Mouse (Mus musculus) forebrain, embryonic 16.5 days (tissue): ENCODE measurements around the gene Sema3b. TPM values are rescaled to one million over a fixed set of nuclear protein-coding genes. Genes with fewer than 3 reads are reported as not detected.

Experiments used
- ATAC-seq: fragments of 200-750 bp; cut with Nextera tagmentation; 2 replicates; pipeline ENCODE4 v1.8.0; 2017; ENCODE audit warnings: mild to moderate bottlenecking, moderate library complexity
- H3K27ac ChIP-seq: fragments of 300-500 bp; sonication (generic); 2 replicates; pipeline ENCODE4 v1.5.1; 2014; ENCODE audit warnings: low read length, control low read depth
- H3K27me3 ChIP-seq: fragments of 300-500 bp; sonication (generic); replicated peaks from 2 replicates; pipeline ENCODE4 v1.6.1; 2014; ENCODE audit warnings: low read length; ENCODE audit not compliant: control insufficient read depth, insufficient read depth
- H3K36me3 ChIP-seq: fragments of 300-500 bp; sonication (generic); 2 replicates; pipeline ENCODE4 v1.6.1; 2014; ENCODE audit not compliant: control insufficient read depth, insufficient read depth
- H3K4me1 ChIP-seq: fragments of 300-500 bp; sonication (generic); replicated peaks from 2 replicates; pipeline ENCODE4 v1.6.1; 2014; ENCODE audit warnings: low read length; ENCODE audit not compliant: control insufficient read depth, insufficient read depth
- H3K4me2 ChIP-seq: fragments of 300-500 bp; sonication (generic); 2 replicates; pipeline ENCODE4 v1.6.1; 2014; ENCODE audit warnings: mild to moderate bottlenecking, low read length, control low read depth
- H3K4me3 ChIP-seq: fragments of 300-500 bp; sonication (generic); replicated peaks from 2 replicates; pipeline ENCODE4 v1.5.1; 2014; ENCODE audit warnings: mild to moderate bottlenecking, low read length, control low read depth
- H3K9ac ChIP-seq: fragments of 300-500 bp; sonication (generic); replicated peaks from 2 replicates; pipeline ENCODE4 v1.6.1; 2014; ENCODE audit warnings: low read depth, low read length, control low read depth
- H3K9me3 ChIP-seq: fragments of 300-500 bp; sonication (generic); 2 replicates; pipeline ENCODE4 v1.6.1; 2016; ENCODE audit warnings: low read length; ENCODE audit not compliant: control insufficient read depth
- WGBS: fragments of 180-500 bp; shearing (Covaris S2); extraction: QIAGEN DNeasy Blood & Tissue Kit; methylation state at CpG from one replicate; pipeline ENCODE4 v1.1.7; 2014; 5-methylcytosine and 5-hydroxymethylcytosine counted together
- polyA plus RNA-seq: library from polyadenylated mRNA; unstranded; fragments of >200 nt; fragmentation: Nextera tagmentation; extraction: Ambion mirVana; gene quantifications from 2 replicates; pipeline ENCODE4 v1.2.1, GENCODE M21; 2015

The Sema3b gene
- polyA plus RNA-seq, 1 experiment from 2014 or later, result 3.0 TPM

GRCm38 (mm10) chr9:107556346-107556745 lies 52.7 kb downstream of the Sema3b start:
- no peak overlapping the region for H3K4me2 ChIP-seq
- H3K27ac ChIP-seq, result no peak overlapping the region
- H3K9ac ChIP-seq, result no peak overlapping the region
- H3K4me1 ChIP-seq, result peaks cover 35% of the 10 kb centered on the region
- H3K9me3 ChIP-seq, result no peaks in the 10 kb centered on the region
- WGBS, result 84% methylated on average over 3 of the region's 3 CpGs
- H3K4me3 ChIP-seq, result no peak overlapping the region
- H3K27me3 ChIP-seq, result peaks cover 13% of the 10 kb centered on the region
- ATAC-seq, result no peak
- peaks cover 30% of the 10 kb centered on the region for H3K36me3 ChIP-seq

DNA sequence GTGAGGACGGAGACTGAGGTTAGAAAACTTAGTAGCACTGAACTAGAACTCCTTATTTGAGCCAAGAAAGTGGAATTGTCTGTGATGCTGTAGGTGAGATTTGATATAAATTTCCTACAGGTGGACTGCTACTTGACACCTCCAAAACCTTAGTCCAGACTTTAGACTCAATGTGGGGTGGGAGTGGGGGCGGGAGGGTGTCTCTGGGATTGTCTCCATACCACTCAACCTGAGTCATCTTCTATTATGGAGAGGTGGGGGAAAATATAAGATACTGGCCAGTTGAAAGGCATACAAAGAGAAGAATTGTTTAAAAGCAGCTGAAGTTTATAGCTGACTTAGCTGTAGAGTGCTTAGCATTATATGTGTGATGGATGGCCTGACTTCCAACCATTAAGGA lies 53.3 kb downstream of the Sema3b start:
- H3K4me3 ChIP-seq, result peak overlapping the region; percentile 86
- ATAC-seq, result no peak
- peaks cover 18% of the 10 kb centered on the region for H3K27me3 ChIP-seq
- H3K36me3 ChIP-seq, result peaks cover 28% of the 10 kb centered on the region
- peak overlapping the region; percentile 86 for H3K9ac ChIP-seq
- no peak overlapping the region for H3K27ac ChIP-seq
- 45% methylated on average over 2 of the region's 2 CpGs for WGBS
- H3K9me3 ChIP-seq, result no peaks in the 10 kb centered on the region
- peaks cover 41% of the 10 kb centered on the region for H3K4me1 ChIP-seq
- peak overlapping the region; percentile 97 for H3K4me2 ChIP-seq

GRCm38 (mm10) chr9:107555031-107555457 lies 54.0 kb downstream of the Sema3b start:
- peak overlapping the region; percentile 88 for H3K27ac ChIP-seq
- peaks cover 41% of the 10 kb centered on the region for H3K4me1 ChIP-seq
- peaks cover 24% of the 10 kb centered on the region for H3K27me3 ChIP-seq
- H3K36me3 ChIP-seq, result peaks cover 28% of the 10 kb centered on the region
- H3K9me3 ChIP-seq, result no peaks in the 10 kb centered on the region
- peak overlapping the region; percentile 86 for H3K4me3 ChIP-seq
- under 1% methylated on average over 23 of the region's 23 CpGs for WGBS
- peak; percentile 24 for ATAC-seq
- H3K4me2 ChIP-seq, result peak overlapping the region; percentile 97
- H3K9ac ChIP-seq, result peak overlapping the region; percentile 86

GRCm38 (mm10) chr9:107554319-107554825 lies 54.7 kb downstream of the Sema3b start:
- Histone ChIP-seq H3K27ac (peak overlapping the region; percentile 88), H3K36me3 (peaks cover 21% of the 10 kb centered on the region), H3K4me2 (peak overlapping the region; percentile 97), H3K4me1 (peaks cover 41% of the 10 kb centered on the region), H3K9ac (peak overlapping the region; percentile 86), H3K27me3 (peaks cover 30% of the 10 kb centered on the region), H3K4me3 (peak overlapping the region; percentile 86), H3K9me3 (no peaks in the 10 kb centered on the region)
- whole genome bisulfite sequencing, result 1% methylated on average over 52 of the region's 53 CpGs
- peak; percentile 94 for ATAC-seq

DNA sequence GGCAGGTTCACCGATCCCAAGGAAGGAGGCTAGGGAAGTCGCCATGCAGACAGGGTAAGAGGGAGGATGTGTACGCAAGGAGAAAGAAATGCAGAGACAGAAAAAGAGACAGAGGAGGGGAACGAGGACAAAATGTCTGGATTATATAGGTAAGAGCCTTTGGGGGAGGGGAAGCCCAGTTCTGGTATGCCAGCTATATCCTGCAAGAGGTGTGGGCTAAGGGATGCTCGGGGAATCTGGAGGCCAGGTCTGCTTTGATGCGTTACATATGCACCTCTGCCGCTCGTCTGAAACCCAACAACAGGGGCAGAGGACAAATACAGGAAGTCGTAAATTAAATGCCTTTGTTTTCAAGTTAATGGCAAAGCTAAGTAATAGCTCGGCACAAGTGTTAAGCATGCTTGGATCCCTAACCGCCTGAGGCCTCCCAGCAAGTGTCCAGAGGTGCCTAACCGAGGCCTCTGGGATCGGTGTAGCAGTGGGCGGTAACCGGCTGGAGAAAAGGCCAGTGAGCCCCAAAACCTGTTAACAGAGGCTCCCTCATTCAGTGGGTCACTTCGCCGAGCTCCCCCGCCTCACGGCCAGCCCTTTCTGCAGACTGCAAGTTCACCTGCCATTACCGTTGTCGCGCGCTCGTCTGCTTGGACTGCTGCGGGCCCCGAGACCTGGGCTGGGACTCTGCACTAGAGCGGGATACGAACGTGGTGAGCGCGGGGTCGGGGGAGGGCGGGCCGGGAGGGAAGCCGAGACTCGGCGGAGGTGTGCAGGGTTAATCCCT lies 55.3 kb downstream of the Sema3b start:
- H3K4me1 ChIP-seq, result peaks cover 41% of the 10 kb centered on the region
- WGBS, result 3% methylated on average over 37 of the region's 37 CpGs
- peaks cover 16% of the 10 kb centered on the region for H3K36me3 ChIP-seq

DNA sequence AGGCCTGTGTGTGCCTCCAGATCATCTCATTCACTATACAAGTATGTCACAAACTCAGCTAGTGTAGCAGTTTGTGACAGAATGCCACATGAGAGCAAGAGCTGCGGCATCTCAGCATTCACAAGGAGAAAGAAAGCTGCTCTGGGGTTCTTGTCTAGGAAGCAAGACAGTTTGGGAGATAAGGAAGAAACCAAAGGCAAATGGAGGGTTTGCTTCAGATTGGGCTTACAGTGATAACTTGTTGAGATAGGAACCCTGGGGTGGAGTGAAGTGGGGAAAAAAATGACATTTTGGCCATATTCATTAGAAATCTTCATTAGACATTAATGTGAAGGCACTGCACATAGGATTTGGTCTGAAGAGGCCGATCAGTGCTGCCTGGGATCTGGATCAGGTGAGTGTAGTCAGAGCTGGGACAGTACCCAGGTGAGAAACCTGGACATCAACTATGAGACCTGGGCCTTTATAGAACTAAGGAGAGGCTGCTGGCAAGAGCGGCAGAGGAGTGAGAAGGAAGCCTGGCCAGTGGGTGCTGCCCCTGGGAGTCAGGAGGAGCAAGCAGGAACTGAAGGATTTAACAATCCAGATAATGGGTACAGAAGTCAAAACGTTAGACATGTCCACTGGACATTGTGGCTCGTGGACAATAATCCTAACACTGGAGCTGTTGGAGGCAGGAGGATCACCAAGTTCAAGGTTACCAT lies 56.2 kb downstream of the Sema3b start:
- no peak overlapping the region for H3K27ac ChIP-seq
- peaks cover 8% of the 10 kb centered on the region; the same call in 1 of the 2 replicates for H3K36me3 ChIP-seq
- H3K4me2 ChIP-seq, result no peak overlapping the region
- no peak for ATAC-seq
- no peak overlapping the region for H3K4me3 ChIP-seq
- H3K4me1 ChIP-seq, result peaks cover 41% of the 10 kb centered on the region
- H3K9me3 ChIP-seq, result no peaks in the 10 kb centered on the region
- H3K9ac ChIP-seq, result no peak overlapping the region
- peaks cover 32% of the 10 kb centered on the region for H3K27me3 ChIP-seq
- WGBS, result 82% methylated on average over 5 of the region's 5 CpGs

More for the DNA sequence above, 55.3 kb downstream of the Sema3b start:
- H3K27ac ChIP-seq, result peak overlapping the region; percentile 67
- ATAC-seq, result peak; percentile 69
- peak overlapping the region; percentile 75 for H3K9ac ChIP-seq
- H3K4me3 ChIP-seq, result peak overlapping the region; percentile 86
- no peaks in the 10 kb centered on the region for H3K9me3 ChIP-seq
- H3K4me2 ChIP-seq, result peak overlapping the region; percentile 97
- H3K27me3 ChIP-seq, result peaks cover 32% of the 10 kb centered on the region

- Histone ChIP-seq H3K4me3 (peak overlapping the region; percentile 45), H3K36me3 (peaks cover 2% of the 10 kb centered on the region; the same call in 1 of the 2 replicates), H3K4me2 (peak overlapping the region; percentile 72), H3K9ac (peak overlapping the region; percentile 65; the same call in 1 of the 2 replicates), H3K27me3 (peaks cover 32% of the 10 kb centered on the region), H3K9me3 (no peaks in the 10 kb centered on the region), H3K4me1 (peaks cover 49% of the 10 kb centered on the region), H3K27ac (no peak overlapping the region)
- WGBS, result 13% methylated on average over 8 of the region's 8 CpGs
- ATAC-seq, result no peak
Measured at GRCm38 (mm10) chr9:107551890-107552355, 57.1 kb downstream of the Sema3b start.

GRCm38 (mm10) chr9:107551117-107551889 lies 57.7 kb downstream of the Sema3b start, which contains the start of gene Rassf1:
Gene Rassf1, plus strand, starts transcription at chr9:107551555.
- H3K4me2 ChIP-seq, result peak within 1 kb of the TSS; percentile 72
- H3K27me3 ChIP-seq, result peaks cover 32% of the 10 kb centered on the region
- peak within 1 kb of the TSS; percentile 45 for H3K4me3 ChIP-seq
- H3K4me1 ChIP-seq, result peaks cover 50% of the 10 kb centered on the region
- no peaks in the 10 kb centered on the region for H3K9me3 ChIP-seq
- H3K9ac ChIP-seq, result peak within 1 kb of the TSS; percentile 65
- WGBS, result under 1% methylated on average over 63 of the region's 63 CpGs
- ATAC-seq, result no peak
- H3K27ac ChIP-seq, result no peak within 1 kb of the TSS
- H3K36me3 ChIP-seq, result no peaks in the 10 kb centered on the region
